Mouse (Mus musculus) adrenal gland, postnatal 10 days (tissue): ENCODE results near the gene Dgki. TPM values are rescaled to one million over a fixed set of nuclear protein-coding genes. Genes with fewer than 3 reads are reported as not detected.

Source experiments
- DNase-seq: peaks from one replicate; pipeline ENCODE4 v3.0.0; 2021; ENCODE audit warnings: mixed read lengths
- total RNA-seq, 2 experiments: library from RNA; stranded (reverse); gene quantifications; 2 replicates each; pipeline ENCODE4 v1.2.3; 2021

Gene Dgki
- total RNA-seq, 2 experiments from 2014 or later = 2.1 to 2.5 TPM

GRCm38 (mm10) chr6:36806906-36807305 lies 493.1 kb downstream of the Dgki start:
- no peak for DNase-seq

DNA sequence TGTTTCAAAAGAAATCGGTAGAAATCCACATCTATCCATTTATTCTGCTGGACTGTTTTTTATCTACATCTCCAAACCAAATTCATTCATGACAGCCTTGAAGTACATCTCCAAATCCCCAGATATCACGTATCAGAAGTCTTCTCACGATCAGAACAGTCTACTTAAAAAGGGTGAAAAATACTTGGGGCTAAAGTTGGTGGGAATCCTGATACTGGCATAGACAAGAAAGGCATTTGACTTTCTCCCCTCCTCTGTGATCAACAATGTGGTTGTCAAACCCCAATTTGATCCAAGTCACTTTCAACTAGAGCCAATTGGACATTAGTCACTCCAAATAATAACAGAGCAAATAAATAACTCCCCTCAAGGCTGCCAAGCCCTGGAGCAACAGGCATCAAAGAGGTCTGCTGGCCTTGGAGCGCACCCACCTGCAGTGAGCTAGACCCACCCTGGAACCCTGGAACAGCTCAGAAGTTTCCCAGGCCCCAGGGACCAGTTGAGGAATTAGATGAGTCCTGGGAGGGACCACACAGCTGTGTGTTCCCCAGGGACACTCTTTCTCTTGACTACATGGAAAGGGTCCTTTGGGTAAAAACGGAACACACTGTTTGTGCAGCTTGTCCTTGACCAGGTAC lies 499.6 kb downstream of the Dgki start:
- no peak for DNase-seq

- DNase-seq = no peak
These were observed 502.8 kb downstream of the Dgki start for GRCm38 (mm10) chr6:36797066-36797655.

Other genes with a start within 250 kb of the Dgki start
- 10 to 100 TPM; 42.8 to 46.2 TPM for gene Creb3l2, start 142.0 kb upstream of the Dgki start, total RNA-seq
- gene Akr1d1, start 230.0 kb upstream of the Dgki start, total RNA-seq = 100 to 1,000 TPM; 209 to 355 TPM